Mouse (Mus musculus) hematopoietic multipotent progenitor cell, adult 10-12 weeks (in vitro differentiated cells): ENCODE data around the gene Cfd. TPM values are rescaled to one million over a fixed set of nuclear protein-coding genes. Genes with fewer than 3 reads are reported as not detected.

Experiments used
- polyA plus RNA-seq: library from polyadenylated mRNA; stranded (reverse); fragments of >175 nt; gene quantifications from 2 replicates; pipeline ENCODE4 v1.2.3, GENCODE M21; 2012; ENCODE audit warnings: low replicate concordance

The Cfd gene
- not detected in 2 replicates for polyA plus RNA-seq

DNA sequence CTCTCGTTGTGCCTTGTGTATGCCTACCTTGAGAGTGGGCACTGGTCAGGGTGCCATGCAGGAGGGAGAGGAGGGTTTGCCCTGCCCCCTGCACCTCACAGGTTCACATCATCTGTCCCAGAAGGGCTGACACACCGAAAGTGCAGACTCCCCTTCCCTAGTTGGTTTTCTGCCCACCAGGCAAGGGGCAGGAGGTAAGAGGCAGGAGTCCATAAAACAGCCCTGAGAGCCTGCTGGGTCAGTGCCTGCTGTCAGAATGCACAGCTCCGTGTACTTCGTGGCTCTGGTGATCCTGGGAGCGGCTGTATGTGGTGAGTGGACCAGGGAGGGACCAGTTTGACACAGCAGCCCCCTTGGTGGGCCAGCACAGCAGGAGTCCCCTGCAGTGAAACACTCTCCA, at the start of gene Cfd:
Cfd (plus strand) TSS at position 184 of the 400 bp plus-strand sequence.

DNA sequence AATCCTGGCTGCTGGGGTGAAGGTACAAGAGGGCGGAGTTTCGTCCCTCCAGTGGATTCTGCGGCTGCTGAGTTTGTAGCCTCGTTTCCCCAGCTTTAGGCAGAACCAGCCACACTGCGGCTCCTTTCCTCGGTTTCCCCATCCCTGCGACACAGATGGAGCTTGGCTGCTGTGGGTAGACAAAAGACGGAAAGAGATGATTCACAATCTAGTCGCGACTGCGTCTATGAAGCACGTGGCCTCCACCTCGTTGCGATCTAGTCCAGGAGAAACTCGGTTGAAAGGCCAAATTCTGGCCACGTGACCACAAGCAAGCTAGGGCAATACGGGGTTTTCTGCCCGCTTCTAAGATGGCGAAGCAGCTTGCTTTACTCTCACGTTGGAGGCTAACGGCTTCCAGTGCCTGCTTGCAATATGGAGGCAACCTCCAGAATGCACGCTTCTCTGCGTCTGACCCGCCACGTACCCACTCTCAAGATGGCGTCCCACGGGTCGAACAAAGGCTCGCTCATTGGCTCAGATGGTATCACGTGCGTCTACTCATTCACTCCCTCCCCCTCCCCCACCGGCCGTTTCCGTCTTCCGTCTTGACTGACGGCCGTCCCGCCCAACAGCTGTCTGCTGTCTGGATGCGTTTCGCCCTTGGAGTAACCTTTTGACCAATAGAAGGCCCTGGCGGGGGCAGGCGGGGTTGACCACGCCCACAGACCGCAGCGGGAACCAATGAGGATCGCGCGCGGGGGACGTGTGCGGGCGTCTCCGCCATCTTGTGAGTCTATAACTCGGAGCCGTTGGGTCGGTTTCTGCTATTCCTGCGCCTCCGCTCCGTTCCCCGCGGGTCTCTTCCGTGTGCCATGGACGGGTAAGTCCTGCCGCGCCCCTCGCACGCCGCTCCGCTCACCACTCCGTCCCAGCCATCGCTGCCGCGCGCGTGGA, 36.5 kb upstream of the Cfd start, which contains the start of gene Ptbp1:
Ptbp1 (plus strand) TSS at position 568 of the 936 bp plus-strand sequence.

GRCm38 (mm10) chr10:79874290-79874862, 16.3 kb upstream of the Cfd start, which contains the start of the genes Prtn3 and Plppr3:
Gene Prtn3, plus strand, starts transcription at chr10:79874476.
Gene Plppr3, minus strand, starts transcription at chr10:79874634.

DNA sequence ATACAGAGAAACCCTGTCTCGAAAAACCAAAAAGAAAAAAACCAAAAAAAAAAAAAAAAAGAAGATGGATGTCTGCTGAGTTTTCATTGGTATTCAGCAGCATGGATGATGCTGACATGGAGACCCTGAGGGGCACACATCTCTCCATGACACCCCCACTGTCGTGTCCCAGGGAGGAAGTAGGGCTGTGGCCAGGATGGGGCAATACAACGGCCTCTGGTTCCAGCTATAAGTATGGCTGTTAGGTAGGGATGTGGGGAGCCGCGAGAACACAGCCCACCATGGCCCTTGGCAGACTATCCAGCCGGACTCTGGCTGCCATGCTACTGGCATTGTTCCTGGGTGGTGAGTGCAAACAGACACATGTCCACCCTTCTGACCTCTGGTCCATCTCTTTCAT, 4.6 kb upstream of the Cfd start, which contains the start of gene Elane:
Elane (plus strand) TSS at position 194 of the 400 bp plus-strand sequence.

DNA sequence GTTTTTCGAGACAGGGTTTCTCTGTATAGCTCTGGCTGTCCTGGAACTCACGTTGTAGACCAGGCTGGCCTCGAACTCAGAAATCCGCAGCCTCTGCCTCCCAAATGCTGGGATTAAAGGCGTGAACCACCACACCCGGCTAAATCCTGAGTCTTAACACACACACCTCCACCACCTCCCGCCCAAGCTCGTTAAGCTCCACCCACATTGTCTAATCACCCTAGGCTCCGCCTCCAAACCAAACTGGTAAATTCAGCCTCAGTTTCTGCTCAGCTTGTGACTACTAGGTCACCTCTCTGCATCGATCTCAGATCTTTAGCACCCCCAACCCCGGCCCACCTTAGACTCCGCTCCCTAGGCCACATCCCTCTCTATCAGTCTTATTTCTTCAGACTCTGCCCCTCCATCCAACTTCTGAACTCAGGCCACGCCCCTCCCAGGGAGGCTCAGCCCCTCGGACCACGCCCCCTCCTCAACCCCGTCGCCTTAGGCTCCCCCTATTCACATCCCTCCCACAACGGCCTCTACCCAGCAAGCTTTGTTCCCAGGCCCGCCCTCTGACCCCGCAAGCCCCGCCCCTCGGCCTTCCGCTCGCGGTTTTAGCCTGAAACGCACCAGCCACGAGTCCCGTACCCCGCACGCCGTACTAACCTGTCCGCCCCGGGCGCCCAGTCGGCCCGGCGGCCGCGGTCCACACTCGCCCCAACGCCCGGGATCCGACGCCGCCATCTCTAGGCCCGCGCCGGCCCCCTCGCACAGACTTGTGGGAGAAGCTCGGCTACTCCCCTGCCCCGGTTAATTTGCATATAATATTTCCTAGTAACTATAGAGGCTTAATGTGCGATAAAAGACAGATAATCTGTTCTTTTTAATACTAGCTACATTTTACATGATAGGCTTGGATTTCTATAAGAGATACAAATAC, 17.8 kb downstream of the Cfd start, which contains the start of gene Med16:
Med16 (minus strand) TSS at position 757 of the 925 bp plus-strand sequence.

GRCm38 (mm10) chr10:79910556-79910955, 19.9 kb downstream of the Cfd start, which contains the start of gene Gm26602:
Gene Gm26602, plus strand, starts transcription at chr10:79910856.

DNA sequence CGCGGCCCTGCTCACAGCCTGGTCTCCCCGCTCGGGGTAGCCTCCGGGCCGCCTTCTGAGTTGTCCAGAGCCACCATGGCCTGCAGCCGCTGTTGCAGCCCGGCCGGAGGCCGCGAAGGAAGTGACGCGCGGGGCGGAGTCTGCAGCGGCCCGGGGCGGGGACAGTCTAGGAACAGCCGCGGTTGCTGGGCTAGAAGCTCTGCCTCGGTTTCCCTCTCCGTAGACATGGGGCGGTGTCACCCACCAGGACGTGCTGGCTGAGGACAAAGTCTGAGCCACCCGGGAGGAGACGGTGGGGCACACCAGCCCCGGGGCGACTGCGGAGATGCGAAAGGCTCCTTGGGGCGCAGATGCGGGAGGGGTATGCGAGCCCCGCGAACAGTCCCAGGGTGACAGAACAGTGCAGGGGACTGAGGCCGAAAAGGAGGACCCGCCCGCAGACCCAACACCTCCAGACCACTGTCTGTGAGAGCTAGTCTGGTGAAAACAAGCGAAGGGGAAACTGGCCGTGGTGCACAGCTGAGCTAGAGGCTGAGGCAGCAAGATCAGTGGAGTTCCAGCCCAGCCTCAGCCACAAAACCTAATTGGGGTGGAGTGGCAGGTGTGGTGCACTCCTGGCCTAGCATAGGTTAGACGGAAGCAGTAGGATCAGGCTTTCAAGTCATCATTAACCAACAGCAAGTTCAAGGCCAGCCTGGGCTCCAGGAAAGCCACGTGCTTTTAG, 26.3 kb downstream of the Cfd start, which contains the start of gene Kiss1r:
Kiss1r (plus strand) TSS at position 164 of the 724 bp plus-strand sequence.

GRCm38 (mm10) chr10:79920958-79921535, 30.4 kb downstream of the Cfd start, which contains the start of gene R3hdm4:
Gene R3hdm4, minus strand, starts transcription at chr10:79921208.

GRCm38 (mm10) chr10:79926491-79927323, 36.1 kb downstream of the Cfd start, which contains the start of gene Arid3a:
Gene Arid3a, plus strand, starts transcription at chr10:79927043.

Other genes starting within 250 kb of the Cfd start
- not detected in 2 replicates for gene Odf3l2, start 245.1 kb upstream of the Cfd start, polyA plus RNA-seq
- gene Madcam1, start 226.3 kb upstream of the Cfd start, polyA plus RNA-seq = 0.47 and 1.1 TPM in 2 replicates
- 102 and 157 TPM in 2 replicates for gene Tpgs1, start 221.5 kb upstream of the Cfd start, polyA plus RNA-seq
- 189 and 251 TPM in 2 replicates for gene Cdc34, start 208.7 kb upstream of the Cfd start, polyA plus RNA-seq
- gene Gzmm, start 201.8 kb upstream of the Cfd start, polyA plus RNA-seq = 2.7 and 3.9 TPM in 2 replicates
- gene Bsg, start 186.4 kb upstream of the Cfd start, polyA plus RNA-seq = 581 and 590 TPM in 2 replicates
- gene Hcn2, start 174.2 kb upstream of the Cfd start, polyA plus RNA-seq = 0.37 and 1.3 TPM in 2 replicates
- 36.7 and 50.9 TPM in 2 replicates for gene Polrmt, start 144.3 kb upstream of the Cfd start, polyA plus RNA-seq
- gene Fgf22, start 135.8 kb upstream of the Cfd start, polyA plus RNA-seq = not detected in 2 replicates
- 177 and 359 TPM in 2 replicates for gene Rnf126, start 123.9 kb upstream of the Cfd start, polyA plus RNA-seq
- gene Fstl3, start 113.6 kb upstream of the Cfd start, polyA plus RNA-seq = 4.2 and 4.3 TPM in 2 replicates
- gene Prss57, start 99.9 kb upstream of the Cfd start, polyA plus RNA-seq = 0.31 and 0.33 TPM in 2 replicates
- 23.6 and 106 TPM in 2 replicates for gene Palm, start 97.3 kb upstream of the Cfd start, polyA plus RNA-seq
- gene Misp, start 69.9 kb upstream of the Cfd start, polyA plus RNA-seq = 0.25 and 0.27 TPM in 2 replicates
- gene Ptbp1, start 36.4 kb upstream of the Cfd start, polyA plus RNA-seq = 339 and 505 TPM in 2 replicates
- gene Prtn3, start 16.4 kb upstream of the Cfd start, polyA plus RNA-seq = 14.3 and 43.0 TPM in 2 replicates
- 0.57 and 2.3 TPM in 2 replicates for gene Plppr3, start 16.2 kb upstream of the Cfd start, polyA plus RNA-seq
- gene Elane, start 4.6 kb upstream of the Cfd start, polyA plus RNA-seq = 11.5 and 13.6 TPM in 2 replicates
- 45.3 and 64.9 TPM in 2 replicates for gene Med16, start 18.1 kb downstream of the Cfd start, polyA plus RNA-seq
- gene Gm26602, start 20.0 kb downstream of the Cfd start, polyA plus RNA-seq = 0.88 TPM in 1 of 2 replicates, not detected in the other
- gene Kiss1r, start 26.1 kb downstream of the Cfd start, polyA plus RNA-seq = 1.2 and 3.0 TPM in 2 replicates
- 194 and 217 TPM in 2 replicates for gene R3hdm4, start 30.4 kb downstream of the Cfd start, polyA plus RNA-seq
- gene Arid3a, start 36.2 kb downstream of the Cfd start, polyA plus RNA-seq = 90.3 and 327 TPM in 2 replicates
- gene Wdr18, start 69.3 kb downstream of the Cfd start, polyA plus RNA-seq = 29.7 and 32.3 TPM in 2 replicates
- gene Grin3b, start 79.9 kb downstream of the Cfd start, polyA plus RNA-seq = 0.17 and 0.43 TPM in 2 replicates
- 311 and 927 TPM in 2 replicates for gene Tmem259, start 93.5 kb downstream of the Cfd start, polyA plus RNA-seq
- gene Cnn2, start 97.7 kb downstream of the Cfd start, polyA plus RNA-seq = 876 and 1,258 TPM in 2 replicates
- 42.0 and 76.1 TPM in 2 replicates for gene Abca7, start 105.6 kb downstream of the Cfd start, polyA plus RNA-seq
- gene Arhgap45, start 125.8 kb downstream of the Cfd start, polyA plus RNA-seq = 660 and 1,623 TPM in 2 replicates
- gene Polr2e, start 148.9 kb downstream of the Cfd start, polyA plus RNA-seq = 68.4 and 166 TPM in 2 replicates
- 298 and 797 TPM in 2 replicates for gene Gpx4, start 156.3 kb downstream of the Cfd start, polyA plus RNA-seq
- 99.1 and 152 TPM in 2 replicates for gene Sbno2, start 214.7 kb downstream of the Cfd start, polyA plus RNA-seq
- gene Stk11, start 224.9 kb downstream of the Cfd start, polyA plus RNA-seq = 99.1 and 132 TPM in 2 replicates
- gene Atp5d, start 247.8 kb downstream of the Cfd start, polyA plus RNA-seq = 650 and 864 TPM in 2 replicates
- 25.3 and 46.2 TPM in 2 replicates for gene Cbarp, start 250.0 kb downstream of the Cfd start, polyA plus RNA-seq